ENCODE assay signal across 8 mouse cellular contexts in genomic region chr7:28392429-28393271, GRCm38 (mm10). TPM values are rescaled to one million over a fixed set of nuclear protein-coding genes. Genes with fewer than 3 reads are reported as not detected.
DNase-seq lines count a peak whose midpoint lies in the region; ATAC-seq and TF ChIP-seq lines count a peak whose summit lies in the region.

TSS of gene Med29 (minus strand) at chr7:28392708.
TSS of gene Paf1 (plus strand) at chr7:28392951.

- no peaks in the 10 kb centered on the region for H3K9me3 ChIP-seq in CH12.LX (replicated peaks; ENCODE audit: low read length)
- no peaks in the 10 kb centered on the region for H3K9me3 ChIP-seq in forebrain, embryonic 11.5 days (ENCODE audit: control insufficient read depth, low read length)
- no peaks in the 10 kb centered on the region for H3K9me3 ChIP-seq in heart, embryonic 16.5 days (replicated peaks; ENCODE audit: control insufficient read depth, low read length)
- no peaks in the 10 kb centered on the region for H3K9me3 ChIP-seq in liver, embryonic 15.5 days (replicated peaks)
- H3K9me3 ChIP-seq in neural tube, embryonic 12.5 days = no peaks in the 10 kb centered on the region

- TF ChIP-seq EP300 in CH12.LX (IDR thresholded peaks at IDR 0.05; ENCODE audit: low read length) = no peak

- under 1% methylated on average over 58 of the region's 58 CpGs for WGBS in forebrain, embryonic 11.5 days
- WGBS in heart, embryonic 16.5 days = under 1% methylated on average over 58 of the region's 58 CpGs
- under 1% methylated on average over 58 of the region's 58 CpGs for WGBS in liver, embryonic 15.5 days (ENCODE audit: insufficient replicate concordance)
- WGBS in neural tube, embryonic 12.5 days = under 1% methylated on average over 58 of the region's 58 CpGs

- in situ Hi-C loops in CH12.LX (cut with MboI; ENCODE audit: low pct_ligation_motif_present, low pct_unique_long_range_greater_than_20kb, low sequenced_read_pairs) = no loop called here

- H3K9ac ChIP-seq in CH12.LX (ENCODE audit: insufficient read depth, low read depth) = peak within 1 kb of the TSS; percentile 73
- H3K9ac ChIP-seq in forebrain, embryonic 11.5 days (ENCODE audit: low read length) = peak within 1 kb of the TSS; percentile 80
- peak within 1 kb of the TSS; percentile 94 for H3K9ac ChIP-seq in heart, embryonic 16.5 days (ENCODE audit: low read length)
- peak within 1 kb of the TSS; percentile 87 for H3K9ac ChIP-seq in liver, embryonic 15.5 days
- peak within 1 kb of the TSS; percentile 88 for H3K9ac ChIP-seq in neural tube, embryonic 12.5 days

- no peaks in the 10 kb centered on the region for H3K27me3 ChIP-seq in CH12.LX (replicated peaks)
- no peaks in the 10 kb centered on the region for H3K27me3 ChIP-seq in forebrain, embryonic 11.5 days (ENCODE audit: control insufficient read depth, insufficient read depth, low read length)
- no peaks in the 10 kb centered on the region for H3K27me3 ChIP-seq in heart, embryonic 16.5 days (ENCODE audit: control insufficient read depth, insufficient read depth, low read length)
- H3K27me3 ChIP-seq in liver, embryonic 15.5 days = no peaks in the 10 kb centered on the region
- H3K27me3 ChIP-seq in neural tube, embryonic 12.5 days (replicated peaks) = no peaks in the 10 kb centered on the region

- DNase-seq in CH12.LX (ENCODE audit: extremely low read depth) = peak; percentile 99
- peak; percentile 99 for DNase-seq in c-Kit-positive CD71-positive TER-119-negative erythroid progenitor cells, embryonic 14.5 days (ENCODE audit: low read depth)
- DNase-seq in forebrain, embryonic 11.5 days (ENCODE audit: low spot score) = peak; percentile 95
- DNase-seq in kidney, postnatal 36 days = peak; percentile 97 to 99
- DNase-seq in telencephalon, adult 2 months (ENCODE audit: low read depth, low spot score) = peak; percentile 100

- peaks cover 22% of the 10 kb centered on the region for H3K79me2 ChIP-seq in CH12.LX (replicated peaks; ENCODE audit: control insufficient read depth, extremely low read depth, insufficient read depth, poor library complexity, severe bottlenecking)

- no peak; a peak in 1 of 4 replicates for TF ChIP-seq CTCF in CH12.LX (conservative IDR thresholded peaks at IDR 0.05 in 1 of 2, IDR thresholded peaks at IDR 0.05 in 1 of 2; ENCODE audit: low read depth in 2 of 2, low read length in 2 of 2)

- TF ChIP-seq RAD21 in CH12.LX (IDR thresholded peaks at IDR 0.05; ENCODE audit: low read depth, low read length) = no peak

- dilution Hi-C loops in CH12.LX (cut with MboI; ENCODE audit: extremely low pct_ligation_motif_present, extremely low pct_unique_long_range_greater_than_20kb, low sequenced_read_pairs) = no loop called here

- peaks cover 0 to 11% of the 10 kb centered on the region in 2 experiments; a peak in 2 of 4 replicates for H3K4me1 ChIP-seq in CH12.LX (ENCODE audit: control insufficient read depth in 1 of 2, insufficient read depth in 2 of 2)
- peaks cover 7% of the 10 kb centered on the region; the same call in 1 of the 2 replicates for H3K4me1 ChIP-seq in forebrain, embryonic 11.5 days (replicated peaks; ENCODE audit: control insufficient read depth, insufficient read depth, low read length)
- H3K4me1 ChIP-seq in heart, embryonic 16.5 days (ENCODE audit: control insufficient read depth, insufficient read depth, low read length) = peaks cover 15% of the 10 kb centered on the region
- H3K4me1 ChIP-seq in liver, embryonic 15.5 days (replicated peaks) = peaks cover 37% of the 10 kb centered on the region
- H3K4me1 ChIP-seq in neural tube, embryonic 12.5 days = peaks cover 24% of the 10 kb centered on the region

- peak within 1 kb of the TSS; percentile 97 for H3K4me2 ChIP-seq in CH12.LX (ENCODE audit: insufficient read depth, low read depth, poor library complexity, severe bottlenecking)
- peak within 1 kb of the TSS; percentile 84 for H3K4me2 ChIP-seq in forebrain, embryonic 11.5 days (ENCODE audit: low read depth, low read length, severe bottlenecking)
- peak within 1 kb of the TSS; percentile 95 for H3K4me2 ChIP-seq in heart, embryonic 16.5 days (ENCODE audit: low read depth, low read length)
- peak within 1 kb of the TSS; percentile 98 for H3K4me2 ChIP-seq in liver, embryonic 15.5 days
- H3K4me2 ChIP-seq in neural tube, embryonic 12.5 days (replicated peaks) = peak within 1 kb of the TSS; percentile 96

- peaks cover 47 to 62% of the 10 kb centered on the region in 2 experiments for H3K36me3 ChIP-seq in CH12.LX (replicated peaks in 1 of 2; ENCODE audit: control insufficient read depth in 1 of 2, insufficient read depth in 1 of 2, low read length in 1 of 2)
- H3K36me3 ChIP-seq in forebrain, embryonic 11.5 days (ENCODE audit: control insufficient read depth, insufficient read depth, low read length) = peaks cover 11% of the 10 kb centered on the region
- H3K36me3 ChIP-seq in heart, embryonic 16.5 days (ENCODE audit: control insufficient read depth, insufficient read depth) = peaks cover 45% of the 10 kb centered on the region
- H3K36me3 ChIP-seq in liver, embryonic 15.5 days (replicated peaks) = peaks cover 55% of the 10 kb centered on the region
- H3K36me3 ChIP-seq in neural tube, embryonic 12.5 days = peaks cover 56% of the 10 kb centered on the region

- peak within 1 kb of the TSS; percentile 84 to 92 (median 92) for H3K4me3 ChIP-seq in CH12.LX (replicated peaks in 1 of 3; ENCODE audit: low read depth in 2 of 3, low read length in 2 of 3, poor library complexity in 1 of 3)
- peak within 1 kb of the TSS; percentile 83 for H3K4me3 ChIP-seq in forebrain, embryonic 11.5 days (ENCODE audit: low read depth, low read length)
- H3K4me3 ChIP-seq in heart, embryonic 16.5 days (ENCODE audit: low read length) = peak within 1 kb of the TSS; percentile 98
- peak within 1 kb of the TSS; percentile 94 for H3K4me3 ChIP-seq in liver, embryonic 15.5 days (replicated peaks)
- peak within 1 kb of the TSS; percentile 84 for H3K4me3 ChIP-seq in neural tube, embryonic 12.5 days

- ATAC-seq in forebrain, embryonic 11.5 days (replicated peaks; ENCODE audit: low FRiP score) = peak; percentile 99
- ATAC-seq in heart, embryonic 16.5 days (replicated peaks; ENCODE audit: extremely low read depth, insufficient read depth, low FRiP score) = peak; percentile 97
- peak; percentile 97 for ATAC-seq in liver, embryonic 15.5 days (ENCODE audit: insufficient read depth)
- peak; percentile 98 for ATAC-seq in neural tube, embryonic 12.5 days (ENCODE audit: low FRiP score, low read depth)

- peak; percentile 96 for TF ChIP-seq POLR2A in CH12.LX (IDR thresholded peaks at IDR 0.05; ENCODE audit: low read depth, low read length)

- peak within 1 kb of the TSS; percentile 19; the same call in 1 of the 2 replicates for H3K27ac ChIP-seq in CH12.LX (ENCODE audit: insufficient read depth, low read depth)
- H3K27ac ChIP-seq in forebrain, embryonic 11.5 days (ENCODE audit: low read depth, low read length) = no peak within 1 kb of the TSS
- peak within 1 kb of the TSS; percentile 76 for H3K27ac ChIP-seq in heart, embryonic 16.5 days (ENCODE audit: low read length)
- peak within 1 kb of the TSS; percentile 84 for H3K27ac ChIP-seq in liver, embryonic 15.5 days (replicated peaks)
- peak within 1 kb of the TSS; percentile 21; the same call in 1 of the 2 replicates for H3K27ac ChIP-seq in neural tube, embryonic 12.5 days

TF ChIP-seq in CH12.LX, 34 proteins besides CTCF, POLR2A, EP300 and RAD21 (continues in another document):
- no peak; the same call in 1 of the 2 replicates for TF ChIP-seq SIN3A (IDR thresholded peaks at IDR 0.05; ENCODE audit: low read length)
- peak; percentile 85 for TF ChIP-seq CHD2 (IDR thresholded peaks at IDR 0.05; ENCODE audit: low read length)
- TF ChIP-seq E2F4 (IDR thresholded peaks at IDR 0.05; ENCODE audit: insufficient replicate concordance, low read depth, low read length) = no peak
- TF ChIP-seq NELFE (IDR thresholded peaks at IDR 0.05; ENCODE audit: low read depth, low read length) = peak; percentile 96
- TF ChIP-seq TCF12 (IDR thresholded peaks at IDR 0.05; ENCODE audit: low read depth, low read length) = peak; percentile 79
- TF ChIP-seq CHD1 (IDR thresholded peaks at IDR 0.05; ENCODE audit: low read depth, low read length) = no peak
- 0 out of 2 replicates have a peak, but pooled peaks have one; percentile 21 for TF ChIP-seq MYC (IDR thresholded peaks at IDR 0.05; ENCODE audit: low read depth, low read length)
- no peak for TF ChIP-seq JUND (conservative IDR thresholded peaks at IDR 0.05; ENCODE audit: low read depth, low read length)
- TF ChIP-seq SMC3 (IDR thresholded peaks at IDR 0.05; ENCODE audit: low read depth, low read length) = no peak
- TF ChIP-seq PAX5 (IDR thresholded peaks at IDR 0.05; ENCODE audit: low read length) = no peak
- TF ChIP-seq POLR2AphosphoS2 (IDR thresholded peaks at IDR 0.05; ENCODE audit: low read depth, low read length) = peak; percentile 85; the same call in 1 of the 2 replicates
- TF ChIP-seq KAT2A (IDR thresholded peaks at IDR 0.05; ENCODE audit: insufficient replicate concordance, low read length) = peak; percentile 74; the same call in 1 of the 2 replicates
- TF ChIP-seq TBP (conservative IDR thresholded peaks at IDR 0.05; ENCODE audit: low read depth, low read length) = peak; percentile 94
- no peak for TF ChIP-seq RCOR1 (conservative IDR thresholded peaks at IDR 0.05; ENCODE audit: low read depth, low read length)
- TF ChIP-seq IRF4 (IDR thresholded peaks at IDR 0.05; ENCODE audit: low read depth, low read length) = no peak
- peak; percentile 65 for TF ChIP-seq ELF1 (IDR thresholded peaks at IDR 0.05; ENCODE audit: low read depth, low read length)
- no peak for TF ChIP-seq UBTF (IDR thresholded peaks at IDR 0.05; ENCODE audit: low read depth, low read length)

RNA-seq across cellular contexts. Expression of gene Med29, which starts in this region (rescaled TPM):
- total RNA-seq in CH12.LX (2012; rRNA removed) = 23.5 and 27.8 TPM in 2 replicates
- total RNA-seq in CH12.LX (2014; rRNA removed) = 19.4 and 19.8 TPM in 2 replicates
- polyA plus RNA-seq in CH12.LX (2012; ENCODE audit: insufficient read length, low read depth) = 25.4 and 26.9 TPM in 2 replicates
- 40.1 and 46.1 TPM in 2 replicates for polyA plus RNA-seq in forebrain, embryonic 11.5 days (2014; fragmentation: Nextera tagmentation; extraction: Ambion mirVana)
- polyA plus RNA-seq in heart, embryonic 16.5 days (2015; fragmentation: Nextera tagmentation; extraction: Ambion mirVana) = 41.3 and 50.1 TPM in 2 replicates
- 23.9 and 25.6 TPM in 2 replicates for polyA plus RNA-seq in liver, embryonic 15.5 days (2015; fragmentation: Nextera tagmentation; extraction: Ambion mirVana)
- polyA plus RNA-seq in neural tube, embryonic 12.5 days (2016; fragmentation: Nextera tagmentation; extraction: Ambion mirVana) = 42.9 and 43.9 TPM in 2 replicates

RNA-seq across cellular contexts. Expression of gene Paf1, which starts in this region (rescaled TPM):
- 45.9 and 71.0 TPM in 2 replicates for total RNA-seq in CH12.LX (2012; rRNA removed)
- total RNA-seq in CH12.LX (2014; rRNA removed) = 42.2 and 57.8 TPM in 2 replicates
- 105 and 151 TPM in 2 replicates for polyA plus RNA-seq in CH12.LX (2012; ENCODE audit: insufficient read length, low read depth)
- 82.0 and 82.9 TPM in 2 replicates for polyA plus RNA-seq in forebrain, embryonic 11.5 days (2014; fragmentation: Nextera tagmentation; extraction: Ambion mirVana)
- 78.9 and 79.9 TPM in 2 replicates for polyA plus RNA-seq in heart, embryonic 16.5 days (2015; fragmentation: Nextera tagmentation; extraction: Ambion mirVana)
- 24.6 and 26.2 TPM in 2 replicates for polyA plus RNA-seq in liver, embryonic 15.5 days (2015; fragmentation: Nextera tagmentation; extraction: Ambion mirVana)
- 85.3 and 87.8 TPM in 2 replicates for polyA plus RNA-seq in neural tube, embryonic 12.5 days (2016; fragmentation: Nextera tagmentation; extraction: Ambion mirVana)
